Mouse (Mus musculus) intestine, postnatal 0 days (tissue): Measurements from ENCODE around the gene Mgat4c. TPM values are rescaled to one million over a fixed set of nuclear protein-coding genes. Genes with fewer than 3 reads are reported as not detected.

Experiments used
- ATAC-seq: fragments of 200-750 bp; cut with Nextera tagmentation; 2 replicates; pipeline ENCODE4 v1.8.0; 2017; ENCODE audit warnings: mild to moderate bottlenecking, moderate TSS enrichment, moderate library complexity
- H3K27ac ChIP-seq: fragments of 300-500 bp; sonication (generic); 2 replicates; pipeline ENCODE4 v1.5.1; 2014; ENCODE audit warnings: mild to moderate bottlenecking, low read depth, low read length, moderate library complexity
- H3K27me3 ChIP-seq: fragments of 300-500 bp; sonication (generic); replicated peaks from 2 replicates; pipeline ENCODE4 v1.6.1; 2014; ENCODE audit warnings: low read length, mixed read lengths; ENCODE audit not compliant: control insufficient read depth, insufficient read depth
- H3K36me3 ChIP-seq: fragments of 300-500 bp; sonication (generic); 2 replicates; pipeline ENCODE4 v1.6.1; 2014; ENCODE audit warnings: mild to moderate bottlenecking, moderate library complexity; ENCODE audit not compliant: control insufficient read depth, insufficient read depth
- H3K4me1 ChIP-seq: fragments of 300-500 bp; sonication (generic); replicated peaks from 2 replicates; pipeline ENCODE4 v1.6.1; 2014; ENCODE audit warnings: antibody characterized with exemption, low read length, mixed read lengths; ENCODE audit not compliant: control insufficient read depth, insufficient read depth
- H3K4me2 ChIP-seq: fragments of 300-500 bp; sonication (generic); replicated peaks from 2 replicates; pipeline ENCODE4 v1.6.1; 2014; ENCODE audit warnings: low read depth, mild to moderate bottlenecking, moderate library complexity
- H3K4me3 ChIP-seq: fragments of 300-500 bp; sonication (generic); 2 replicates; pipeline ENCODE4 v1.5.1; 2014; ENCODE audit warnings: low read depth, low read length
- H3K9ac ChIP-seq: fragments of 300-500 bp; sonication (generic); 2 replicates; pipeline ENCODE4 v1.6.1; 2014; ENCODE audit warnings: mild to moderate bottlenecking, low read depth, low read length
- H3K9me3 ChIP-seq: fragments of 300-500 bp; sonication (generic); 2 replicates; pipeline ENCODE4 v1.6.1; 2016; ENCODE audit warnings: mixed run types; ENCODE audit not compliant: control insufficient read depth
- CTCF ChIP-seq: sonication (generic); IDR thresholded peaks from 2 replicates; pipeline ENCODE4 v1.5.1; 2016; ENCODE audit warnings: low read depth, mild to moderate bottlenecking, control low read depth, antibody characterized with exemption, moderate library complexity
- WGBS: fragments of 180-500 bp; shearing (Covaris S2); extraction: QIAGEN DNeasy Blood & Tissue Kit; methylation state at CpG from one replicate; pipeline ENCODE4 v1.1.7; 2014; 5-methylcytosine and 5-hydroxymethylcytosine counted together
- polyA plus RNA-seq: library from polyadenylated mRNA; unstranded; fragments of >200 nt; fragmentation: Nextera tagmentation; extraction: Ambion mirVana; gene quantifications from 2 replicates; pipeline ENCODE4 v1.2.1, GENCODE M21; 2015

The Mgat4c gene
- 42.5 and 53.0 TPM in 2 replicates for polyA plus RNA-seq

GRCm38 (mm10) chr10:101681437-101681912, at the start of gene Mgat4c:
Gene Mgat4c (plus strand): TSS chr10:101681487.
- no peak within 1 kb of the TSS for H3K4me2 ChIP-seq
- H3K4me3 ChIP-seq: no peak within 1 kb of the TSS
- H3K9ac ChIP-seq: no peak within 1 kb of the TSS
- H3K4me1 ChIP-seq: no peaks in the 10 kb centered on the region
- no peak within 1 kb of the TSS for H3K27ac ChIP-seq
- H3K36me3 ChIP-seq: no peaks in the 10 kb centered on the region
- TF ChIP-seq CTCF: no peak
- ATAC-seq: no peak
- 43% methylated on average over 6 of the region's 6 CpGs for WGBS
- H3K9me3 ChIP-seq: no peaks in the 10 kb centered on the region
- H3K27me3 ChIP-seq: no peaks in the 10 kb centered on the region

- Histone ChIP-seq H3K4me3 (no peak overlapping the region), H3K9me3 (no peaks in the 10 kb centered on the region), H3K4me2 (no peak overlapping the region), H3K27ac (no peak overlapping the region), H3K27me3 (no peaks in the 10 kb centered on the region), H3K9ac (no peak overlapping the region), H3K4me1 (no peaks in the 10 kb centered on the region), H3K36me3 (no peaks in the 10 kb centered on the region)
- TF ChIP-seq CTCF: no peak
- no peak for ATAC-seq
- 72% methylated on average over 6 of the region's 6 CpGs for WGBS
Observed at GRCm38 (mm10) chr10:101635266-101635665, 46.0 kb upstream of the Mgat4c start.

GRCm38 (mm10) chr10:101641048-101641447, 40.2 kb upstream of the Mgat4c start:
- Histone ChIP-seq H3K9ac (no peak overlapping the region), H3K27ac (no peak overlapping the region), H3K36me3 (no peaks in the 10 kb centered on the region), H3K4me2 (no peak overlapping the region), H3K9me3 (no peaks in the 10 kb centered on the region), H3K4me3 (no peak overlapping the region), H3K4me1 (no peaks in the 10 kb centered on the region), H3K27me3 (no peaks in the 10 kb centered on the region)
- no peak for ATAC-seq
- no peak for TF ChIP-seq CTCF
- WGBS: 79% methylated on average over 2 of the region's 2 CpGs

DNA sequence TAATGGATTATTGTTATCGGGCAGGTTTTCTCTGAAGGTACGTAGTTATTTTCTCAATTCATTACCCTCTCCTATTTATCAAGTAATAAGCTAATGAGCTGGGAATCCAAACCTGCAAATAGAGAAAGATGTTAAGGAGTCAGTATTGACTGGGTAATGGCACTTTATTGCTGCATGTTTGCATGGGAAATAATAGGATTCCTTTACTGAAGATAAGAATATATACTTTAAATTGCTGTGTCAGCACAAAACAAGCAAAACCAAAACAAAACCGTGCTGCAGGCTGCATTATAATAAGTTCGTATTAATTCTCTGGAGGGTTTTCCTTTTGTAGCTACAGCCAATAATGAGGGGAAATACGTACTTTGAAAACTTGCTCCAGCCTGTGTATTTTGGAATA, 627 bp downstream of the Mgat4c start:
- Histone ChIP-seq H3K4me2 (no peak overlapping the region), H3K27ac (no peak overlapping the region), H3K36me3 (no peaks in the 10 kb centered on the region), H3K4me1 (no peaks in the 10 kb centered on the region), H3K27me3 (no peaks in the 10 kb centered on the region), H3K4me3 (no peak overlapping the region), H3K9me3 (no peaks in the 10 kb centered on the region), H3K9ac (no peak overlapping the region)
- ATAC-seq: no peak
- WGBS: 59% methylated on average over 5 of the region's 5 CpGs
- no peak for TF ChIP-seq CTCF

DNA sequence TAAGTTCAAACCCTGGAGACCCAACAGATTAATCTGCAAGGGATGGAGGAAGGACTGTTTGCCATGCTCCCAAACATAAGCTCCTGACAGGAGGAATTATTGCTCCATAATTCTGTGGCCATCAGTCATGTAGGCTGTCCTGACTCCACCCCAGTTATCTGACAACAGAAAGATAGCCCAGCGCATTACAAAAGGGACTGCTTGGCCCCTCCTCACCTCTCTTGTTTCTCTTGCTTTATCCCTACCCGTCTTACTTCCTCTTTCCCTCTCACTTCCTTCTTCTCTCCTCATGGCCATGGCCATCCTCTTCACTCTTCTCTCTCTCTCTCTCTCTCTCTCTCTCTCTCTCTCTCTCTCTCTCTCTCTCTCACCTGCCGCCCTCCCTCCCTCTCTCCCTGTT, 80.5 kb downstream of the Mgat4c start:
- no peaks in the 10 kb centered on the region for H3K36me3 ChIP-seq
- H3K27ac ChIP-seq: no peak overlapping the region
- no peaks in the 10 kb centered on the region for H3K4me1 ChIP-seq
- no peak overlapping the region for H3K9ac ChIP-seq
- WGBS: 60% methylated on average over 3 of the region's 3 CpGs
- no peak overlapping the region for H3K4me3 ChIP-seq
- no peaks in the 10 kb centered on the region for H3K27me3 ChIP-seq
- no peak for ATAC-seq
- no peak overlapping the region for H3K4me2 ChIP-seq
- no peaks in the 10 kb centered on the region for H3K9me3 ChIP-seq
- no peak for TF ChIP-seq CTCF

DNA sequence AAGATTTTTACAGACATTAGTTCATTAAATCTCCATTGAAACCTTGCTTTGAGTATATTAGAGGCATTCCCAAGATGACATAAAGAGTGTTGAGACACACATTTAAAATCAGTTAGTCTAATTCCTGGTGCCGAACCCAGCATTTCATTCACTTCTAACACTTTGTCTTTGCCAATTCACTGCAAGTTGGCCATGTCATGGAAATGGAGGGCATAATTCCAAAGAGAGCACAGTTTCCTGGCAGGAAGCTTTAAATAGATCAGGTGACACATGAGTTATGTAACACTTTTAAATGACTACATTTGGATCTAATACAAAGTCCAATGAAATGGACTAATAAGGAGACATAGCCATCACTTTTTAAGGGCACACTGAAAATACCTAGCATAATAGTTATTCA, 89.4 kb downstream of the Mgat4c start:
- Histone ChIP-seq H3K36me3 (no peaks in the 10 kb centered on the region), H3K4me1 (no peaks in the 10 kb centered on the region), H3K9me3 (no peaks in the 10 kb centered on the region), H3K27me3 (no peaks in the 10 kb centered on the region), H3K9ac (no peak overlapping the region), H3K4me2 (no peak overlapping the region), H3K27ac (no peak overlapping the region), H3K4me3 (no peak overlapping the region)
- no peak for ATAC-seq
- 80% methylated on average over 1 of the region's 1 CpGs for WGBS
- TF ChIP-seq CTCF: no peak

GRCm38 (mm10) chr10:101771157-101771556, 89.9 kb downstream of the Mgat4c start:
- no peaks in the 10 kb centered on the region for H3K9me3 ChIP-seq
- WGBS: 81% methylated on average over 4 of the region's 4 CpGs
- H3K9ac ChIP-seq: no peak overlapping the region
- H3K4me3 ChIP-seq: no peak overlapping the region
- H3K4me1 ChIP-seq: no peaks in the 10 kb centered on the region
- no peak overlapping the region for H3K4me2 ChIP-seq
- ATAC-seq: no peak
- H3K36me3 ChIP-seq: no peaks in the 10 kb centered on the region
- TF ChIP-seq CTCF: no peak
- no peaks in the 10 kb centered on the region for H3K27me3 ChIP-seq
- no peak overlapping the region for H3K27ac ChIP-seq
